Mouse (Mus musculus) G1E-ER4 (cell line): Measurements from ENCODE around the gene Plekha5. TPM values are rescaled to one million over a fixed set of nuclear protein-coding genes. Genes with fewer than 3 reads are reported as not detected.

Experiments used
- GATA1 ChIP-seq: IDR thresholded peaks from one replicate; pipeline ENCODE4 v1.8.0; 2012; ENCODE audit warnings: low read length, inconsistent platforms
- polyA plus RNA-seq: library from polyadenylated mRNA; stranded (reverse); fragments of >175 nt; gene quantifications from 2 replicates; pipeline ENCODE4 v1.2.3, GENCODE M21; 2012

Gene Plekha5
- polyA plus RNA-seq, 1 experiment = not detected

- no peak for TF ChIP-seq GATA1
These were observed 99.7 kb downstream of the Plekha5 start for GRCm38 (mm10) chr6:140523600-140523999.

GRCm38 (mm10) chr6:140528414-140528813 lies 104.6 kb downstream of the Plekha5 start:
- no peak for TF ChIP-seq GATA1

- TF ChIP-seq GATA1 = no peak
These were observed 109.8 kb downstream of the Plekha5 start for GRCm38 (mm10) chr6:140533606-140534005.

GRCm38 (mm10) chr6:140535504-140535903 lies 111.7 kb downstream of the Plekha5 start:
- TF ChIP-seq GATA1 = no peak

GRCm38 (mm10) chr6:140541919-140542318 lies 118.1 kb downstream of the Plekha5 start:
- TF ChIP-seq GATA1 = no peak

GRCm38 (mm10) chr6:140543005-140543794 lies 119.3 kb downstream of the Plekha5 start:
- TF ChIP-seq GATA1 = no peak

- TF ChIP-seq GATA1 = no peak
These were observed 122.2 kb downstream of the Plekha5 start for GRCm38 (mm10) chr6:140546095-140546494.

GRCm38 (mm10) chr6:140546648-140547201 lies 122.9 kb downstream of the Plekha5 start:
- no peak for TF ChIP-seq GATA1

GRCm38 (mm10) chr6:140547203-140547944 lies 123.5 kb downstream of the Plekha5 start:
- no peak for TF ChIP-seq GATA1

- no peak for TF ChIP-seq GATA1
These were observed 124.4 kb downstream of the Plekha5 start for GRCm38 (mm10) chr6:140548082-140548769.

GRCm38 (mm10) chr6:140550741-140551140 lies 126.9 kb downstream of the Plekha5 start:
- no peak for TF ChIP-seq GATA1

- no peak for TF ChIP-seq GATA1
These were observed 130.4 kb downstream of the Plekha5 start for GRCm38 (mm10) chr6:140554261-140554660.

- no peak for TF ChIP-seq GATA1
These were observed 135.6 kb downstream of the Plekha5 start for GRCm38 (mm10) chr6:140559411-140559810.

- no peak for TF ChIP-seq GATA1
These were observed 137.5 kb downstream of the Plekha5 start for GRCm38 (mm10) chr6:140561151-140561916.
